Mouse (Mus musculus) intestine, postnatal 0 days (tissue): Measurements from ENCODE around the gene Grm8. TPM values are rescaled to one million over a fixed set of nuclear protein-coding genes. Genes with fewer than 3 reads are reported as not detected.

Source experiments
- ATAC-seq: fragments of 200-750 bp; cut with Nextera tagmentation; 2 replicates; pipeline ENCODE4 v1.8.0; 2017; ENCODE audit warnings: mild to moderate bottlenecking, moderate TSS enrichment, moderate library complexity
- H3K27ac ChIP-seq: fragments of 300-500 bp; sonication (generic); 2 replicates; pipeline ENCODE4 v1.5.1; 2014; ENCODE audit warnings: mild to moderate bottlenecking, low read depth, low read length, moderate library complexity
- H3K27me3 ChIP-seq: fragments of 300-500 bp; sonication (generic); replicated peaks from 2 replicates; pipeline ENCODE4 v1.6.1; 2014; ENCODE audit warnings: low read length, mixed read lengths; ENCODE audit not compliant: control insufficient read depth, insufficient read depth
- H3K36me3 ChIP-seq: fragments of 300-500 bp; sonication (generic); 2 replicates; pipeline ENCODE4 v1.6.1; 2014; ENCODE audit warnings: mild to moderate bottlenecking, moderate library complexity; ENCODE audit not compliant: control insufficient read depth, insufficient read depth
- H3K4me1 ChIP-seq: fragments of 300-500 bp; sonication (generic); replicated peaks from 2 replicates; pipeline ENCODE4 v1.6.1; 2014; ENCODE audit warnings: antibody characterized with exemption, low read length, mixed read lengths; ENCODE audit not compliant: control insufficient read depth, insufficient read depth
- H3K4me2 ChIP-seq: fragments of 300-500 bp; sonication (generic); replicated peaks from 2 replicates; pipeline ENCODE4 v1.6.1; 2014; ENCODE audit warnings: low read depth, mild to moderate bottlenecking, moderate library complexity
- H3K4me3 ChIP-seq: fragments of 300-500 bp; sonication (generic); 2 replicates; pipeline ENCODE4 v1.5.1; 2014; ENCODE audit warnings: low read depth, low read length
- H3K9ac ChIP-seq: fragments of 300-500 bp; sonication (generic); 2 replicates; pipeline ENCODE4 v1.6.1; 2014; ENCODE audit warnings: mild to moderate bottlenecking, low read depth, low read length
- H3K9me3 ChIP-seq: fragments of 300-500 bp; sonication (generic); 2 replicates; pipeline ENCODE4 v1.6.1; 2016; ENCODE audit warnings: mixed run types; ENCODE audit not compliant: control insufficient read depth
- CTCF ChIP-seq: sonication (generic); IDR thresholded peaks from 2 replicates; pipeline ENCODE4 v1.5.1; 2016; ENCODE audit warnings: low read depth, mild to moderate bottlenecking, control low read depth, antibody characterized with exemption, moderate library complexity
- WGBS: fragments of 180-500 bp; shearing (Covaris S2); extraction: QIAGEN DNeasy Blood & Tissue Kit; methylation state at CpG from one replicate; pipeline ENCODE4 v1.1.7; 2014; 5-methylcytosine and 5-hydroxymethylcytosine counted together
- polyA plus RNA-seq: library from polyadenylated mRNA; unstranded; fragments of >200 nt; fragmentation: Nextera tagmentation; extraction: Ambion mirVana; gene quantifications from 2 replicates; pipeline ENCODE4 v1.2.1, GENCODE M21; 2015

The Grm8 gene
- polyA plus RNA-seq, 1 experiment from 2014 or later, result 1.1 TPM

DNA sequence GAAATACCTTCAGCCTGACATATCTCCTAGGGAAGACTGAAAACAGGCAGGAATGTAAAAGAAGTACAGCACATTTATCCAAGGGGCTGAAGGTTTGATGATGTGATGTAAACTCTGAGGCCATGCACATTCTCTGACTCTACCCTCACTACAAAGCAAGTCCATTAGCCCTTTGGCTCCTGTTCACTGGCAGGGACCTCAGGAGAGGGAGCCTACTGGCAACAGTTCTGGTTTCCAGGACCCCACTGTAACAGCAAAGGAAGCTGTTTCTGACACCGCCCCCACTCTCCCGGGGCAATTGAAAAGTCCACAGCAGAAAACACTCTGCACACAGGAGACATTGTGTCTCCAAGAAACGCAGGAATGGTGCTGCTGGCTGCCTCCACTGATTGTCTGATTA, 817.6 kb downstream of the Grm8 start:
- ATAC-seq, result no peak
- H3K4me1 ChIP-seq, result no peaks in the 10 kb centered on the region
- no peak for TF ChIP-seq CTCF
- no peaks in the 10 kb centered on the region for H3K9me3 ChIP-seq
- H3K4me2 ChIP-seq, result no peak overlapping the region
- no peaks in the 10 kb centered on the region for H3K36me3 ChIP-seq
- H3K4me3 ChIP-seq, result no peak overlapping the region
- no peak overlapping the region for H3K27ac ChIP-seq
- no peaks in the 10 kb centered on the region for H3K27me3 ChIP-seq
- no peak overlapping the region for H3K9ac ChIP-seq
- 44% methylated on average over 3 of the region's 3 CpGs for WGBS

DNA sequence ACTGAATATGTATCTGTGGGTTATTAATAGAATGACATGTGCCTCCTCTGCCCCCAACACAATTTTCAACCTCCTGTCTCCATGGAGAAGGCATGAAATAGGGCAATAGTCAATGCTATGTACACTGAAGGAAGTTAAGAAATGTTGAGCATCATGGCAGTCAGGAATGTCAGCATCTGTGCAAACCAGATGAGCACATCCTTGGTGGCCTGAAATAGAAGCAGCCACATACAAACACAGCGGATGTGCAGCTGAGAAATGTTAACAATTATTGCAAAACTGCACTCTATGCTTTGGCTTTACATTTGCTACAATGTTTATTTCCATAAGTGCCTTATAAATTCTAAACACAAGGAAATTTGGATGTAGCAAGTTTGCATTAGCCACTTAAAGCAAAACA, 819.0 kb downstream of the Grm8 start:
- Histone ChIP-seq H3K4me3 (no peak overlapping the region), H3K27ac (no peak overlapping the region), H3K4me2 (no peak overlapping the region), H3K9ac (no peak overlapping the region), H3K27me3 (no peaks in the 10 kb centered on the region), H3K36me3 (no peaks in the 10 kb centered on the region), H3K9me3 (no peaks in the 10 kb centered on the region), H3K4me1 (no peaks in the 10 kb centered on the region)
- TF ChIP-seq CTCF, result no peak
- no peak for ATAC-seq
- WGBS, result 53% methylated on average over 1 of the region's 1 CpGs

DNA sequence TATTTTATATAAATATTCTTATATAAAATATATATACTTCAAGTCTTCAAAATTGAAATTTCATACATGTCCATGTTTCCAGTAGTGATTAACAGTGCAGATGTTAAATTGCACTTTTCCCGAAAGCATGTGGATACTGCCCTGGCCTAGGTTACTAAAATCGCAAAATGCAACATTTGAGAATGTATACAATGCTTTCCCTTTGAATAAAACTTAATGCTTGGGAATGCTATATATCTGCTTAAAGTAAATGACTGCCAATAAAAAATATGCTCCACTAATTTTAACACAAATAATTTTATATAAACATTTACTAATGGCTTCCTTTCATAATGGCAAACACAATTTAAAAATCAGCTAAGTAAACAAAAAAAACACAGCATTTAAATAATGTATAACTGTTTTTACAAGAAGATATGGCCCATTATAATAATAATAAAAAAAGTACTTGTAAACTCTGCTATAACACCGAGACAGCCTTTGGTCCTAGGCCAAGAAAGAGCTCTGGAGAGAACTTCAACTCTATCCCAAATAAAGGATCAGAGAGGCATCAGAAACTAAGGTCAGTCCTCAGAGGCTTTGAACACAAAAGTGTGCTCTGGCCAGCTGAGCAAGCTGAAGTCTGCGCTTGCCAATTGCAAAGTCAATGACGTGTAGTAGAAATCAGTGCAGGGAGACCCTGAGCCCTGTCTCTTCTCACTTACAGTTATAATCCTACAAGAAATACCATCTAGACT, 820.5 kb downstream of the Grm8 start:
- TF ChIP-seq CTCF, result no peak
- no peak overlapping the region for H3K9ac ChIP-seq
- no peak overlapping the region for H3K27ac ChIP-seq
- H3K4me1 ChIP-seq, result no peaks in the 10 kb centered on the region
- 66% methylated on average over 5 of the region's 5 CpGs for WGBS
- no peaks in the 10 kb centered on the region for H3K9me3 ChIP-seq
- no peak overlapping the region for H3K4me2 ChIP-seq
- no peak overlapping the region for H3K4me3 ChIP-seq
- H3K27me3 ChIP-seq, result no peaks in the 10 kb centered on the region
- H3K36me3 ChIP-seq, result no peaks in the 10 kb centered on the region
- no peak for ATAC-seq

DNA sequence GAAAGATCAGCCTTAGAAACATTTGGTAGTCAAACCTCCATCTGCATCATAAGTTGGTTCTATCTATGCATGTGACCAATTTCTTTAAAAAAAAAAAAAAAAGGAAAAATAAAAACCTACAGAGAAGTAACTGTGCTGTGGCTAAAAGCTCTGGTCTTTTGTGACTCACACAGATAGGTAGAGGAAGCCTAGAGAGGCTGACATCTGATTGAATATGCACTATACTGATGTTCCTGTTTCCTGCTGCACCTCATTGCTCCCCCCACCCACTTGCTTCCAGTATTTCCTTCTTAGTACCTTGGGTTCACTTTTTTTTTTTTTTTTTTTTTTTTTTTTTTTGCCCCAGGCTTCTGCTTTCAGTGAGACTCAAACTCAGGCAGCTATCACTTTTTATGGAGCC, 824.6 kb downstream of the Grm8 start:
- Histone ChIP-seq H3K4me3 (no peak overlapping the region), H3K9ac (no peak overlapping the region), H3K9me3 (no peaks in the 10 kb centered on the region), H3K27ac (no peak overlapping the region), H3K27me3 (no peaks in the 10 kb centered on the region), H3K4me2 (no peak overlapping the region), H3K4me1 (no peaks in the 10 kb centered on the region), H3K36me3 (no peaks in the 10 kb centered on the region)
- TF ChIP-seq CTCF, result no peak
- ATAC-seq, result no peak

DNA sequence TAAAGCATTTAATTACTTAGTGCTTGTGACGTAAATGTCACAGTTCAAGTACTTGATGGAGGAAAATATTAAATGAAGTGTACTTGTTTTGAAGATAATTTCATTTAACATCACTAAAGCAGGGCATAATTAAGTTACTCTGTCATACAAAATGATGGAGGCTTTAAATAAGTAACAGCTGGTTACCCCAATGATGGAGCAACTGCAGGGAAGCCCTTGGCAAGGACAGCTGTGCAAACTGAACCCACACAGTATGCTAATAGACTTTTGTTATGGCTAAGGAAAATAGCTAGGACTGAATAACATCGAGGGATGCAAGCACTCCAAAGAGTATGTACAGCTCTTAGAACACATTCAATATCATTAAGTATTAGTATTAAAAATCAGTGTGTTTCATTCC, 829.6 kb downstream of the Grm8 start:
- H3K9me3 ChIP-seq, result no peaks in the 10 kb centered on the region

DNA sequence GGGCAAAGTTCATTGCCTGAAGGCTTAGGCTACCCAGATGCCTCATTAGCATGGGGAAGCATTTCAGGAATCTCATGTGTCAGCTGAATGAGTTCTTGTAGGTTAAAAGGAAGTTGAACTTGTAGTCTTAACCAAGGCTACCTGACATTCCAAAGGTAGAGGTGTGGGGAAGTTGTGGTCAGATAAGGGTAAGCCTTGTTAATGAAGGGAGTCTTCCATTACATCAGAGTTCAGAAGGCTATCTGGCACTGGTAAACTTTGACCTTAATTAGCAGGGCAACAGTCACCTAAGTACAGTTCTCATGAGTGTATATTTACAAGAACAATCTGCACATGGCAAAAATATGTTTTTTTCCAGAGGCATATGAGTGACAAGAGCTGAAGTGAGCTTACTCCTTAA, 870.0 kb downstream of the Grm8 start:
- Histone ChIP-seq H3K9me3 (no peaks in the 10 kb centered on the region), H3K36me3 (no peaks in the 10 kb centered on the region), H3K27ac (no peak overlapping the region), H3K9ac (no peak overlapping the region), H3K4me3 (no peak overlapping the region), H3K4me1 (no peaks in the 10 kb centered on the region), H3K27me3 (no peaks in the 10 kb centered on the region), H3K4me2 (no peak overlapping the region)
- no peak for TF ChIP-seq CTCF
- peak; percentile 76 for ATAC-seq

More for the DNA sequence above, 829.6 kb downstream of the Grm8 start:
- Histone ChIP-seq H3K27ac (no peak overlapping the region), H3K9ac (no peak overlapping the region), H3K4me1 (no peaks in the 10 kb centered on the region), H3K4me3 (no peak overlapping the region), H3K27me3 (no peaks in the 10 kb centered on the region), H3K4me2 (no peak overlapping the region), H3K36me3 (no peaks in the 10 kb centered on the region)
- TF ChIP-seq CTCF, result no peak
- 65% methylated on average over 2 of the region's 2 CpGs for WGBS
- no peak for ATAC-seq

DNA sequence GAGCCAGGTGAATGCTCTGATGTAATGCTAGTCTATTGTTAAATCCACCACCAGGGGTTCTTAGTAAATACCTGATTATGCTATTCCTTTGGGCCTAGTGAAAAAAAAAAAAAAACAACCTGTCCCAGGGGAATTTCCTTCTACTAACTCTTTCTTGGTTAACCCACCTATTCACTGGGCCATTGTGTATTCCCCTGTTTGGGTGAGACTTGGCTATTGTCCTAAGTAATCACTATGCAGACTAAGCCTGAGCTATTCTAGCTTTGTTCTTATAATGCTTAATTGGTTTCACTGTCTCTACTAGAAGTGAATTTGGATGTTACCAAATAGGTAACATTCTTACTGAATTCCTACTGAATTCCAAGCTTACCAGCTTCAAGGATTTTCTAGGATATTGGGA, 872.4 kb downstream of the Grm8 start:
- H3K27ac ChIP-seq, result no peak overlapping the region
- H3K4me2 ChIP-seq, result no peak overlapping the region
- H3K36me3 ChIP-seq, result no peaks in the 10 kb centered on the region
- no peak overlapping the region for H3K9ac ChIP-seq
- no peak for TF ChIP-seq CTCF
- no peaks in the 10 kb centered on the region for H3K4me1 ChIP-seq
- no peak overlapping the region for H3K4me3 ChIP-seq
- H3K27me3 ChIP-seq, result no peaks in the 10 kb centered on the region
- no peak for ATAC-seq
- no peaks in the 10 kb centered on the region for H3K9me3 ChIP-seq
